In the genomic region with DNA sequence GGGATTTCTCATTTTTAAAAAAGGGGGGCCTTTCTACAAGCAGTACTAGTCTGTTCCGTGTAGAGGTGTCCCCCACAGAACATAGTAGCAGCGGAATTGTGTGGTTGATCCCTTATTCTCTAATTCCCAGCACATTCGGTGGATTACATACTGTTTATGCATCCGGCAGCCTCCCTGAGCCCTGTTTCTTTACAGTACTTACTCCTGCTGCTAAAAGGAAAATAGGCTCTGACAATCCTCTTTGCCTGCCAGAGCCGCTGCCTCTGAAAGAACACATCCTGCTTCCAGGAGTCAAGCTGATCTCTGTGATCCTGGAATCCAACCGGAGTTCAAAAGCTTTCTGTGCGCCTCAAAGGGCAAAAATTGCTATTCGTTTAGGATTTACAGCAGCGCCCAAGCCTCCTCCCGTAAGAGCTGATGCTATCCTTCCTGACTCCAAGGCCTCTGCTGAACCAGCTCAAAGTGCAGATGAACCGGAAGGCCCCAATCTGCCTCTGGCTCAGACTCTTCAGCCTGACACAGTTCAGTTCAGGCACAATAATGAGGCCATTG, we compare ENCODE assay signal across 8 mouse cellular contexts.
DNase-seq lines count a peak whose midpoint lies in the region; ATAC-seq and TF ChIP-seq lines count a peak whose summit lies in the region.

No protein-coding gene starts in this region.

- no peak overlapping the region for H3K4me2 ChIP-seq in kidney, embryonic 14.5 days (replicated peaks; ENCODE audit: low read depth, low read length)
- H3K4me2 ChIP-seq in embryonic facial prominence, embryonic 11.5 days (ENCODE audit: low read depth, low read length) = peak overlapping the region; percentile 4; the same call in 1 of the 2 replicates
- H3K4me2 ChIP-seq in intestine, embryonic 15.5 days (replicated peaks) = no peak overlapping the region
- 0 out of 2 replicates have a peak overlapping the region, but pooled peaks have one; percentile 8 for H3K4me2 ChIP-seq in limb, embryonic 11.5 days (ENCODE audit: low read depth, severe bottlenecking)

- H3K4me1 ChIP-seq in kidney, adult 2 months (ENCODE audit: control insufficient read depth, insufficient read depth, low read length) = no peaks in the 10 kb centered on the region
- no peaks in the 10 kb centered on the region for H3K4me1 ChIP-seq in kidney, embryonic 14.5 days (ENCODE audit: control insufficient read depth, insufficient read depth, low read length)
- no peaks in the 10 kb centered on the region for H3K4me1 ChIP-seq in embryonic facial prominence, embryonic 11.5 days (ENCODE audit: control insufficient read depth, insufficient read depth, low read length)
- no peaks in the 10 kb centered on the region for H3K4me1 ChIP-seq in intestine, embryonic 15.5 days (replicated peaks)
- H3K4me1 ChIP-seq in limb, embryonic 11.5 days (ENCODE audit: control insufficient read depth, insufficient read depth, low read length) = no peaks in the 10 kb centered on the region

- no peak overlapping the region for H3K27ac ChIP-seq in kidney, adult 2 months (ENCODE audit: insufficient read depth, low read depth, low read length)
- H3K27ac ChIP-seq in kidney, embryonic 14.5 days (ENCODE audit: low read depth, low read length) = no peak overlapping the region
- H3K27ac ChIP-seq in embryonic facial prominence, embryonic 11.5 days (replicated peaks; ENCODE audit: low read depth, low read length) = peak overlapping the region; percentile 47; the same call in 1 of the 2 replicates
- 0 out of 2 replicates have a peak overlapping the region, but pooled peaks have one; percentile 7 for H3K27ac ChIP-seq in intestine, embryonic 15.5 days
- H3K27ac ChIP-seq in limb, embryonic 11.5 days (replicated peaks; ENCODE audit: low read depth, low read length) = no peak overlapping the region

- H3K9ac ChIP-seq in kidney, embryonic 14.5 days (ENCODE audit: low read depth, low read length) = no peak overlapping the region
- H3K9ac ChIP-seq in embryonic facial prominence, embryonic 11.5 days (replicated peaks; ENCODE audit: low read length) = peak overlapping the region; percentile 25; the same call in 1 of the 2 replicates
- H3K9ac ChIP-seq in intestine, embryonic 15.5 days = no peak overlapping the region
- H3K9ac ChIP-seq in limb, embryonic 11.5 days (ENCODE audit: low read length) = no peak overlapping the region

- no peaks in the 10 kb centered on the region for H3K27me3 ChIP-seq in kidney, adult 2 months (replicated peaks; ENCODE audit: control insufficient read depth, insufficient read depth, low read length)
- H3K27me3 ChIP-seq in kidney, embryonic 14.5 days (ENCODE audit: control insufficient read depth, insufficient read depth, low read length) = no peaks in the 10 kb centered on the region
- no peaks in the 10 kb centered on the region for H3K27me3 ChIP-seq in embryonic facial prominence, embryonic 11.5 days (ENCODE audit: control insufficient read depth, insufficient read depth, low read length)
- no peaks in the 10 kb centered on the region for H3K27me3 ChIP-seq in intestine, embryonic 15.5 days (replicated peaks)
- no peaks in the 10 kb centered on the region for H3K27me3 ChIP-seq in limb, embryonic 11.5 days (ENCODE audit: control insufficient read depth, insufficient read depth, low read length)

- TF ChIP-seq POLR2A in kidney, adult 2 months (IDR thresholded peaks at IDR 0.05; ENCODE audit: low read depth, low read length) = no peak

- no peak for TF ChIP-seq CTCF in kidney, adult 2 months (conservative IDR thresholded peaks at IDR 0.05; ENCODE audit: insufficient read depth, insufficient read length, low read depth, low read length)

- no peak overlapping the region for H3K4me3 ChIP-seq in kidney, adult 2 months (ENCODE audit: insufficient read depth, low read depth, low read length)
- no peak overlapping the region for H3K4me3 ChIP-seq in kidney, embryonic 14.5 days (ENCODE audit: low read length)
- H3K4me3 ChIP-seq in embryonic facial prominence, embryonic 11.5 days (ENCODE audit: low read depth, low read length) = no peak overlapping the region
- no peak overlapping the region for H3K4me3 ChIP-seq in intestine, embryonic 15.5 days (replicated peaks)
- no peak overlapping the region for H3K4me3 ChIP-seq in limb, embryonic 11.5 days (ENCODE audit: low read depth, low read length)

- 21% methylated on average over 11 of the region's 11 CpGs for WGBS in kidney, adult 2 months
- 19% methylated on average over 11 of the region's 11 CpGs for WGBS in kidney, embryonic 14.5 days
- 11% methylated on average over 11 of the region's 11 CpGs for WGBS in embryonic facial prominence, embryonic 11.5 days
- WGBS in intestine, embryonic 15.5 days = 27% methylated on average over 11 of the region's 11 CpGs
- WGBS in limb, embryonic 11.5 days = 24% methylated on average over 11 of the region's 11 CpGs

- peak; percentile 8 for DNase-seq in kidney, adult 2 months
- peak; percentile 60 for DNase-seq in embryonic facial prominence, embryonic 11.5 days (ENCODE audit: low spot score)
- peak; percentile 42 for DNase-seq in limb, embryonic 11.5 days (ENCODE audit: low spot score)
- peak; percentile 13 for DNase-seq in right cerebral cortex, postnatal 14 days
- no peak for DNase-seq in gastrocnemius, postnatal 25 days
- DNase-seq in heart, adult 11 months = no peak

- no peaks in the 10 kb centered on the region for H3K9me3 ChIP-seq in kidney, embryonic 14.5 days (ENCODE audit: control insufficient read depth, low read length)
- H3K9me3 ChIP-seq in embryonic facial prominence, embryonic 11.5 days (replicated peaks; ENCODE audit: control insufficient read depth, low read length) = no peaks in the 10 kb centered on the region
- H3K9me3 ChIP-seq in intestine, embryonic 15.5 days = no peaks in the 10 kb centered on the region
- no peaks in the 10 kb centered on the region for H3K9me3 ChIP-seq in limb, embryonic 11.5 days (ENCODE audit: control insufficient read depth, low read length)

- no peak; the same call in 1 of the 2 replicates for ATAC-seq in kidney, embryonic 14.5 days (ENCODE audit: low FRiP score, low TSS enrichment)
- 0 out of 2 replicates have a peak, but pooled peaks have one; percentile 76 for ATAC-seq in embryonic facial prominence, embryonic 11.5 days (replicated peaks; ENCODE audit: insufficient number of reproducible peaks, low FRiP score, low TSS enrichment, low read depth)
- peak; percentile 51; the same call in 1 of the 2 replicates for ATAC-seq in intestine, embryonic 15.5 days
- peak; percentile 62; the same call in 1 of the 2 replicates for ATAC-seq in limb, embryonic 11.5 days (ENCODE audit: insufficient number of reproducible peaks, low FRiP score, low TSS enrichment, low read depth)

- H3K36me3 ChIP-seq in kidney, adult 2 months (ENCODE audit: control insufficient read depth, insufficient read depth, low read length) = no peaks in the 10 kb centered on the region
- H3K36me3 ChIP-seq in kidney, embryonic 14.5 days (ENCODE audit: control insufficient read depth, insufficient read depth, low read length) = no peaks in the 10 kb centered on the region
- no peaks in the 10 kb centered on the region for H3K36me3 ChIP-seq in embryonic facial prominence, embryonic 11.5 days (replicated peaks; ENCODE audit: control insufficient read depth, insufficient read depth, low read depth, low read length)
- no peaks in the 10 kb centered on the region for H3K36me3 ChIP-seq in intestine, embryonic 15.5 days
- H3K36me3 ChIP-seq in limb, embryonic 11.5 days (ENCODE audit: control insufficient read depth, insufficient read depth, low read length) = no peaks in the 10 kb centered on the region

Comparison
In these comparisons a context has a peak if more than half of its experiments do, and no peak if none do; other contexts are left out.
1. DNase-seq: peak in kidney, adult 2 months (single experiment), embryonic facial prominence, embryonic 11.5 days (single experiment), limb, embryonic 11.5 days (single experiment) and right cerebral cortex, postnatal 14 days (single experiment); none in gastrocnemius, postnatal 25 days (single experiment) and heart, adult 11 months (single experiment).
2. H3K27ac ChIP-seq: peak in embryonic facial prominence, embryonic 11.5 days (single experiment) and intestine, embryonic 15.5 days (single experiment); none in kidney, adult 2 months (single experiment), kidney, embryonic 14.5 days (single experiment) and limb, embryonic 11.5 days (single experiment).
3. H3K4me2 ChIP-seq: peak in embryonic facial prominence, embryonic 11.5 days (single experiment) and limb, embryonic 11.5 days (single experiment); none in kidney, embryonic 14.5 days (single experiment) and intestine, embryonic 15.5 days (single experiment).